26 mouse cellular contexts compared by ENCODE assay signal in the genomic region with DNA sequence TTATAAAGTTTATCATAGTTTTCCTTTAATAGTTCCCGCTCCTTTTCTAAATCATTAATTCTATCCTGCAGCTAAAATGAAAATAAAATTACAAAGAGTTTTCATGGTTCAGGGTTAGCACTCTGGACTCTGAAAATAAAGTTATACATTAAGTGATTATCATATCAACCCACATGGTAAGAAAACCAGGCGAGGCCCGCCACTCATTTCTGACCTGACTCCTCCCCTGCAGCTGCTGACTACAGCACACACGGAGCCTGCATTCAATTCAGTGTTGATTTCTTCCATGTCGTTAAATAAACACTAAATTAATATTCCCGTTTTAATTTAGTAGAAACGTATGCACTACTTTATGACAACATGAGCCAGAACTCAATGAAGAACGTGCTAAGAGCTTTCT.
"Had no signal": no experiment of that assay in that cellular context is flagged by ENCODE, and none has a peak within 500 bp of the region (broad histone marks: within the 10 kb centered on the region; RNA-seq: fewer than 3 reads in every experiment).

No protein-coding gene starts in this region.

- H3K27me3 ChIP-seq: heart, embryonic 13.5 days; heart, embryonic 15.5 days; hindbrain, embryonic 13.5 days; hindbrain, embryonic 15.5 days; kidney, embryonic 15.5 days; limb, embryonic 13.5 days; limb, embryonic 15.5 days; liver, embryonic 12.5 days had no signal

- H3K9me3 ChIP-seq: heart, embryonic 13.5 days; heart, embryonic 15.5 days; hindbrain, embryonic 13.5 days; hindbrain, embryonic 15.5 days; kidney, embryonic 15.5 days; limb, embryonic 13.5 days; limb, embryonic 15.5 days; liver, embryonic 12.5 days had no signal

- H3K27ac ChIP-seq: heart, adult 2 months; heart, embryonic 13.5 days; heart, embryonic 15.5 days; hindbrain, embryonic 13.5 days; hindbrain, embryonic 15.5 days; hindbrain, postnatal 0 days; kidney, embryonic 15.5 days; kidney, postnatal 0 days; left cerebral cortex, adult 2 months; limb, embryonic 13.5 days; limb, embryonic 15.5 days; liver, embryonic 12.5 days; liver, embryonic 14.5 days had no signal

- H3K4me2 ChIP-seq: heart, embryonic 11.5 days; hindbrain, embryonic 13.5 days; hindbrain, embryonic 15.5 days; kidney, embryonic 15.5 days; limb, embryonic 13.5 days; limb, embryonic 15.5 days; liver, embryonic 12.5 days had no signal

- H3K4me3 ChIP-seq: heart, adult 2 months; heart, embryonic 13.5 days; heart, embryonic 15.5 days; hindbrain, embryonic 13.5 days; hindbrain, embryonic 15.5 days; kidney, embryonic 15.5 days; left cerebral cortex, adult 2 months; limb, embryonic 13.5 days; limb, embryonic 15.5 days; liver, embryonic 12.5 days had no signal

- H3K4me1 ChIP-seq: hindbrain, embryonic 13.5 days; hindbrain, embryonic 15.5 days; kidney, embryonic 15.5 days had no signal

- H3K9ac ChIP-seq: heart, embryonic 13.5 days; heart, embryonic 15.5 days; hindbrain, embryonic 13.5 days; hindbrain, embryonic 15.5 days; kidney, embryonic 15.5 days; limb, embryonic 13.5 days; limb, embryonic 15.5 days; liver, embryonic 12.5 days; liver, embryonic 14.5 days had no signal

- H3K36me3 ChIP-seq: heart, embryonic 15.5 days; hindbrain, embryonic 15.5 days; kidney, embryonic 15.5 days; limb, embryonic 13.5 days; limb, embryonic 15.5 days had no signal

- ATAC-seq: hindbrain, postnatal 0 days; intestine, embryonic 16.5 days; liver, embryonic 12.5 days had no signal

- DNase-seq: gastrocnemius, postnatal 14 days; gastrocnemius, postnatal 36 days; heart, adult 11 months; heart, adult 2 months; heart, postnatal 14 days; heart, postnatal 36 days; kidney, adult 11 months; kidney, adult 2 months; kidney, adult 9 months; kidney, postnatal 14 days; kidney, postnatal 36 days; left cerebral cortex, postnatal 4 days had no signal
